Mouse (Mus musculus) ES-Bruce4 (cell line): ENCODE data around the gene Stox2.

Source experiments
- CTCF ChIP-seq: IDR thresholded peaks from one replicate; pipeline ENCODE4 v1.8.1; 2011; ENCODE audit warnings: low read depth, low read length
- EP300 ChIP-seq: IDR thresholded peaks from 2 replicates; pipeline ENCODE4 v1.6.1; 2011; ENCODE audit warnings: low read depth, low read length; ENCODE audit not compliant: insufficient read depth
- POLR2A ChIP-seq: IDR thresholded peaks from one replicate; pipeline ENCODE4 v1.8.1; 2011; ENCODE audit warnings: low read length; ENCODE audit not compliant: insufficient read depth

GRCm38 (mm10) chr8:47285435-47285834, 160.7 kb downstream of the Stox2 start:
- TF ChIP-seq CTCF (no peak), POLR2A (no peak), EP300 (no peak)
